Mouse (Mus musculus) G1E (cell line): Measurements from ENCODE around the gene Aida.

Experiments used
- CTCF ChIP-seq: IDR thresholded peaks from 2 replicates; pipeline ENCODE4 v1.5.1; 2012; ENCODE audit warnings: low read depth, low read length, inconsistent platforms, mixed read lengths
- GATA2 ChIP-seq: IDR thresholded peaks from 2 replicates; pipeline ENCODE4 v1.6.1; 2012; ENCODE audit warnings: low read depth, low read length, inconsistent platforms, borderline replicate concordance
- POLR2AphosphoS5 ChIP-seq: IDR thresholded peaks from 2 replicates; pipeline ENCODE4 v1.6.1; 2012; ENCODE audit warnings: low read depth, low read length, inconsistent platforms; ENCODE audit not compliant: insufficient replicate concordance

DNA sequence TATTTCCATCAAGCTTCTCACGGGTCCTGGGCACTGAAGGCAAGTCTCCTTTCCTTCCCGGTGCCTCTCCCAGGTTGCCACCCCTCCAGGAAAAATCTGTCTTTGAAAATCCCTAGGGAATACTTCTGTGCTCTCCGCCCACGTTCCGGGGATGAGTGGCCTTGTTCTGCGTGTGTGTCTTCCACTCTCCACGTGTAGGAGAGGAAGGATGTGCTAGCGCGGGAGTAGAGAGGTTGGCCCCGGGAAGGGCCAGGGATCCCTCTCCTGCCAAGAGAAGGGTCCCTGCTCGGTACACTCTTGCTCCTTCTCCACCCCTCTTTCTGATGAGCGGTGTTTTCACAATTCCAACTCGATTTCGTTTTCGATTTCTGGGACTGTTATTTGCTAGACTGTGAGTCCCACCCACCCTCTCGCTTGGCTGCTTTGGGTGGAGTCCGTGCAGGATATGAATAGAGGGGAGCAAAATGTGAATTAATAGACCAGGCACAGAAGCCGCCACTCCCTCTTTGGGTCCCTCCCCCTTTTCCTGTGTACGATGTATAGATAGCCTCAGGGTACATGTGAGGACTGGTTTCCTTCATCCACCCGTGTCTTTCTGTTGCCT is 1.6 kb downstream of the Aida start:
- TF ChIP-seq CTCF: no peak
- TF ChIP-seq POLR2AphosphoS5: no peak
- no peak for TF ChIP-seq GATA2
